Mouse (Mus musculus) heart, postnatal 0 days (tissue): ENCODE measurements around the gene Angptl4. TPM values are rescaled to one million over a fixed set of nuclear protein-coding genes. Genes with fewer than 3 reads are reported as not detected.
"Not testable (repeated sequence)": the region's sequence is repeated elsewhere in the genome, so short reads cannot be mapped to it uniquely, and the experiment has no call there.

Experiments
- ATAC-seq: fragments of 200-750 bp; cut with Nextera tagmentation; 2 replicates; pipeline ENCODE4 v1.8.0; 2017; ENCODE audit warnings: low read depth, moderate number of reproducible peaks, moderate library complexity; ENCODE audit not compliant: insufficient read depth
- DNase-seq: peaks from one replicate; pipeline ENCODE4 v3.0.0-alpha.2; 2016; ENCODE audit warnings: low spot score
- H3K27ac ChIP-seq: fragments of 300-500 bp; sonication (generic); 2 replicates; pipeline ENCODE4 v1.5.1; 2014; ENCODE audit warnings: low read depth, mild to moderate bottlenecking
- H3K27me3 ChIP-seq: fragments of 300-500 bp; sonication (generic); 2 replicates; pipeline ENCODE4 v1.6.1; 2014; ENCODE audit warnings: low read length, mixed read lengths; ENCODE audit not compliant: control insufficient read depth, insufficient read depth
- H3K36me3 ChIP-seq: fragments of 300-500 bp; sonication (generic); replicated peaks from 2 replicates; pipeline ENCODE4 v1.6.1; 2014; ENCODE audit warnings: low read length, mixed read lengths; ENCODE audit not compliant: control insufficient read depth, insufficient read depth
- H3K4me1 ChIP-seq: fragments of 300-500 bp; sonication (generic); 2 replicates; pipeline ENCODE4 v1.6.1; 2014; ENCODE audit warnings: antibody characterized with exemption; ENCODE audit not compliant: control insufficient read depth, insufficient read depth
- H3K4me2 ChIP-seq: fragments of 300-500 bp; sonication (generic); 2 replicates; pipeline ENCODE4 v1.6.1; 2014; ENCODE audit warnings: low read depth, mild to moderate bottlenecking, low read length, moderate library complexity
- H3K4me3 ChIP-seq: fragments of 300-500 bp; sonication (generic); 2 replicates; pipeline ENCODE4 v1.5.1; 2014; ENCODE audit warnings: low read depth, low read length
- H3K9ac ChIP-seq: fragments of 300-500 bp; sonication (generic); replicated peaks from 2 replicates; pipeline ENCODE4 v1.6.1; 2014; ENCODE audit warnings: low read depth, low read length, mixed read lengths
- H3K9me3 ChIP-seq: fragments of 300-500 bp; sonication (generic); replicated peaks from 2 replicates; pipeline ENCODE4 v1.6.1; 2016; ENCODE audit warnings: low read length; ENCODE audit not compliant: control insufficient read depth
- CTCF ChIP-seq: IDR thresholded peaks from 2 replicates; pipeline ENCODE4 v1.5.1; 2016; ENCODE audit warnings: antibody characterized with exemption, control low read depth, low read depth
- EP300 ChIP-seq: IDR thresholded peaks from 2 replicates; pipeline ENCODE4 v1.6.1; 2016; ENCODE audit warnings: antibody characterized with exemption, low read depth
- WGBS: fragments of 180-500 bp; shearing (Covaris S2); extraction: QIAGEN DNeasy Blood & Tissue Kit; methylation state at CpG from one replicate; pipeline ENCODE4 v1.1.7; 2014; 5-methylcytosine and 5-hydroxymethylcytosine counted together
- polyA plus RNA-seq: library from polyadenylated mRNA; unstranded; fragments of >200 nt; fragmentation: Nextera tagmentation; extraction: Ambion mirVana; gene quantifications from 2 replicates; pipeline ENCODE4 v1.2.1, GENCODE M21; 2015
- total RNA-seq: library from RNA; depleted of rRNA; stranded (reverse); fragments of >200 nt; gene quantifications from 2 replicates; pipeline ENCODE4 v1.2.3, GENCODE M21; 2014; ENCODE audit warnings: low replicate concordance; rRNA removed

The Angptl4 gene
- total and polyA plus RNA-seq, 2 experiments from 2014 or later = 59.2 to 79.3 TPM

- H3K27ac ChIP-seq = no peak overlapping the region
- ATAC-seq (no peak), DNase-seq (no peak)
- H3K9me3 ChIP-seq = no peaks in the 10 kb centered on the region
- H3K4me1 ChIP-seq = peaks cover 6% of the 10 kb centered on the region; the same call in 1 of the 2 replicates
- no peak overlapping the region for H3K4me2 ChIP-seq
- H3K27me3 ChIP-seq = no peaks in the 10 kb centered on the region
- WGBS = 92% methylated on average over 1 of the region's 1 CpGs
- H3K36me3 ChIP-seq = peaks cover 14% of the 10 kb centered on the region
- TF ChIP-seq EP300 (no peak), CTCF (no peak)
- no peak overlapping the region for H3K4me3 ChIP-seq
- no peak overlapping the region for H3K9ac ChIP-seq
These were observed 39.2 kb downstream of the Angptl4 start for GRCm38 (mm10) chr17:33742420-33742819.

GRCm38 (mm10) chr17:33733526-33733925 lies 48.1 kb downstream of the Angptl4 start:
- 41% methylated on average over 10 of the region's 10 CpGs for WGBS
- not testable (repeated sequence) for H3K9me3 ChIP-seq, H3K9ac ChIP-seq, H3K36me3 ChIP-seq, H3K4me1 ChIP-seq, H3K27me3 ChIP-seq, H3K4me2 ChIP-seq, H3K4me3 ChIP-seq, H3K27ac ChIP-seq, DNase-seq, ATAC-seq

GRCm38 (mm10) chr17:33732556-33733083 lies 49.0 kb downstream of the Angptl4 start:
- H3K27ac ChIP-seq, ATAC-seq, DNase-seq, H3K4me2 ChIP-seq, H3K4me1 ChIP-seq, H3K9me3 ChIP-seq, H3K36me3 ChIP-seq, H3K9ac ChIP-seq, H3K4me3 ChIP-seq, H3K27me3 ChIP-seq: not testable (repeated sequence)
- WGBS = 34% methylated on average over 9 of the region's 9 CpGs

- H3K4me3 ChIP-seq = no peak overlapping the region
- no peak overlapping the region for H3K4me2 ChIP-seq
- peak; percentile 48 for TF ChIP-seq CTCF
- no peak for TF ChIP-seq EP300
- H3K27me3 ChIP-seq = no peaks in the 10 kb centered on the region
- H3K9ac ChIP-seq = no peak overlapping the region
- ATAC-seq (no peak), DNase-seq (no peak)
- WGBS = 38% methylated on average over 2 of the region's 2 CpGs
- no peaks in the 10 kb centered on the region for H3K4me1 ChIP-seq
- no peak overlapping the region for H3K27ac ChIP-seq
- no peaks in the 10 kb centered on the region for H3K9me3 ChIP-seq
- H3K36me3 ChIP-seq = no peaks in the 10 kb centered on the region
These were observed 52.4 kb downstream of the Angptl4 start for GRCm38 (mm10) chr17:33729215-33729614.

DNA sequence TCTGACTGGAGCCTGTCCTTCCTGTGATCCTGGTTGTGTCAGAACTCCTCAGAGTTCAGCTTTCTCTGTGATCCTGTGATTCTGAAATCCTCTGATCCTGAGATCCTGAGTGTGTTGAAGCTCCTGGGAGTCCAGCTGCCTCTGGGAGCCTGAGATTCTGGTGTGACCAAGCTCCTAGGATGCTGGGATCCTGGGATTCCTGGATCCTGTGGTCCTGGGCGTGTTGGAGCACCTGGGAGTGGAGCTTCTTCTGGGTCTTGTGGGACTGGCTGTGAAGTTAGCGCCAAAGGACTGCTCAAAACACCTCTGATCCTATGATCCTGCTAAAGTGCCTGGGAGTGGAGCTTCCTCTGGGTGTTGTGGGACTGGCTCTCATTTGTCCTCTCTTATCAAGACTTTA lies 53.2 kb downstream of the Angptl4 start:
- ATAC-seq = no peak
- Histone ChIP-seq H3K9me3 (no peaks in the 10 kb centered on the region), H3K27ac (no peak overlapping the region), H3K4me2 (no peak overlapping the region), H3K9ac (no peak overlapping the region), H3K4me3 (no peak overlapping the region), H3K4me1 (no peaks in the 10 kb centered on the region), H3K36me3 (no peaks in the 10 kb centered on the region), H3K27me3 (no peaks in the 10 kb centered on the region)
- DNase-seq = no peak
- WGBS = 75% methylated on average over 2 of the region's 2 CpGs
- TF ChIP-seq CTCF = no peak
- TF ChIP-seq EP300 = no peak

Other genes with a start within 250 kb of the Angptl4 start
- 2.6 and 3.0 TPM in 2 replicates for gene Myo1f, start 226.1 kb downstream of the Angptl4 start, total RNA-seq
- gene Myo1f, start 226.1 kb downstream of the Angptl4 start, polyA plus RNA-seq = 1.1 and 1.6 TPM in 2 replicates
- 29.0 and 39.9 TPM in 2 replicates for gene Zfp414, start 152.7 kb downstream of the Angptl4 start, total RNA-seq
- 20.3 and 21.4 TPM in 2 replicates for gene Zfp414, start 152.7 kb downstream of the Angptl4 start, polyA plus RNA-seq
- gene Pram1, start 143.8 kb downstream of the Angptl4 start, total RNA-seq = not detected in 2 replicates
- 0.08 and 0.29 TPM in 2 replicates for gene Pram1, start 143.8 kb downstream of the Angptl4 start, polyA plus RNA-seq
- gene Hnrnpm, start 95.0 kb downstream of the Angptl4 start, total RNA-seq = 47.1 and 54.3 TPM in 2 replicates
- 139 and 151 TPM in 2 replicates for gene Hnrnpm, start 95.0 kb downstream of the Angptl4 start, polyA plus RNA-seq
- 117 and 124 TPM in 2 replicates for gene March2, start 63.2 kb downstream of the Angptl4 start, total RNA-seq
- gene March2, start 63.2 kb downstream of the Angptl4 start, polyA plus RNA-seq = 87.6 and 88.5 TPM in 2 replicates
- gene Rab11b, start 21.3 kb downstream of the Angptl4 start, total RNA-seq = 58.6 and 87.8 TPM in 2 replicates
- 382 and 425 TPM in 2 replicates for gene Rab11b, start 21.3 kb downstream of the Angptl4 start, polyA plus RNA-seq
- 33.3 and 68.7 TPM in 2 replicates for gene Kank3, start 28.7 kb upstream of the Angptl4 start, total RNA-seq
- gene Kank3, start 28.7 kb upstream of the Angptl4 start, polyA plus RNA-seq = 46.1 and 50.8 TPM in 2 replicates
- gene Rps28, start 42.7 kb upstream of the Angptl4 start, total RNA-seq = 127 and 305 TPM in 2 replicates
- gene Rps28, start 42.7 kb upstream of the Angptl4 start, polyA plus RNA-seq = 622 and 631 TPM in 2 replicates
- 467 and 766 TPM in 2 replicates for gene Ndufa7, start 42.7 kb upstream of the Angptl4 start, total RNA-seq
- gene Ndufa7, start 42.7 kb upstream of the Angptl4 start, polyA plus RNA-seq = 899 and 938 TPM in 2 replicates
- 17.3 and 24.0 TPM in 2 replicates for gene Cd320, start 61.3 kb upstream of the Angptl4 start, total RNA-seq
- gene Cd320, start 61.3 kb upstream of the Angptl4 start, polyA plus RNA-seq = 37.3 and 41.6 TPM in 2 replicates
- gene Gm7029, start 92.0 kb upstream of the Angptl4 start, total RNA-seq = not detected in 2 replicates
- not detected in 2 replicates for gene Gm7029, start 92.0 kb upstream of the Angptl4 start, polyA plus RNA-seq
- gene Kifc1, start 108.8 kb upstream of the Angptl4 start, total RNA-seq = 17.0 and 30.1 TPM in 2 replicates
- gene Kifc1, start 108.8 kb upstream of the Angptl4 start, polyA plus RNA-seq = 2.0 and 2.1 TPM in 2 replicates
- gene Platr17, start 123.3 kb upstream of the Angptl4 start, total RNA-seq = not detected in 2 replicates
- gene Platr17, start 123.3 kb upstream of the Angptl4 start, polyA plus RNA-seq = not detected in 2 replicates
- gene Daxx, start 127.6 kb upstream of the Angptl4 start, total RNA-seq = 15.2 and 19.3 TPM in 2 replicates
- 18.0 and 20.0 TPM in 2 replicates for gene Daxx, start 127.6 kb upstream of the Angptl4 start, polyA plus RNA-seq
- gene Tapbp, start 134.1 kb upstream of the Angptl4 start, total RNA-seq = 50.9 and 84.1 TPM in 2 replicates
- 47.6 and 51.3 TPM in 2 replicates for gene Tapbp, start 134.1 kb upstream of the Angptl4 start, polyA plus RNA-seq
- 29.1 and 42.9 TPM in 2 replicates for gene Zbtb22, start 134.1 kb upstream of the Angptl4 start, total RNA-seq
- gene Zbtb22, start 134.1 kb upstream of the Angptl4 start, polyA plus RNA-seq = 10.1 and 12.0 TPM in 2 replicates
- 63.1 and 144 TPM in 2 replicates for gene Rgl2, start 147.7 kb upstream of the Angptl4 start, total RNA-seq
- gene Rgl2, start 147.7 kb upstream of the Angptl4 start, polyA plus RNA-seq = 21.1 and 21.9 TPM in 2 replicates
- gene Pfdn6, start 158.5 kb upstream of the Angptl4 start, total RNA-seq = 28.6 and 77.4 TPM in 2 replicates
- 123 and 128 TPM in 2 replicates for gene Pfdn6, start 158.5 kb upstream of the Angptl4 start, polyA plus RNA-seq
- 6.7 and 10.9 TPM in 2 replicates for gene Wdr46, start 158.8 kb upstream of the Angptl4 start, total RNA-seq
- gene Wdr46, start 158.8 kb upstream of the Angptl4 start, polyA plus RNA-seq = 8.9 and 11.1 TPM in 2 replicates
- gene B3galt4, start 169.7 kb upstream of the Angptl4 start, total RNA-seq = 0.53 and 0.70 TPM in 2 replicates
- gene B3galt4, start 169.7 kb upstream of the Angptl4 start, polyA plus RNA-seq = 5.5 and 6.1 TPM in 2 replicates
- 28.2 and 31.8 TPM in 2 replicates for gene Vps52, start 174.0 kb upstream of the Angptl4 start, total RNA-seq
- 27.8 TPM in 2 replicates for gene Vps52, start 174.0 kb upstream of the Angptl4 start, polyA plus RNA-seq
- 1,548 and 1,735 TPM in 2 replicates for gene Rps18, start 174.2 kb upstream of the Angptl4 start, total RNA-seq
- gene Rps18, start 174.2 kb upstream of the Angptl4 start, polyA plus RNA-seq = 845 and 880 TPM in 2 replicates
- gene H2-K1, start 218.5 kb upstream of the Angptl4 start, total RNA-seq = 61.0 and 84.5 TPM in 2 replicates
- 42.9 and 48.4 TPM in 2 replicates for gene H2-K1, start 218.5 kb upstream of the Angptl4 start, polyA plus RNA-seq
- gene Ring1, start 242.8 kb upstream of the Angptl4 start, total RNA-seq = 22.5 and 48.5 TPM in 2 replicates
- gene Ring1, start 242.8 kb upstream of the Angptl4 start, polyA plus RNA-seq = 10.3 and 11.9 TPM in 2 replicates
- gene H2-Ke6, start 246.2 kb upstream of the Angptl4 start, total RNA-seq = 80.6 and 101 TPM in 2 replicates
- 58.5 and 64.6 TPM in 2 replicates for gene H2-Ke6, start 246.2 kb upstream of the Angptl4 start, polyA plus RNA-seq
- 88.7 and 97.2 TPM in 2 replicates for gene Slc39a7, start 249.9 kb upstream of the Angptl4 start, total RNA-seq
- gene Slc39a7, start 249.9 kb upstream of the Angptl4 start, polyA plus RNA-seq = 79.7 and 85.4 TPM in 2 replicates
- 29.4 and 36.6 TPM in 2 replicates for gene Rxrb, start 250.0 kb upstream of the Angptl4 start, total RNA-seq
- 28.4 and 31.2 TPM in 2 replicates for gene Rxrb, start 250.0 kb upstream of the Angptl4 start, polyA plus RNA-seq